Mouse (Mus musculus) T-helper 17 cell (primary cell): Measurements from ENCODE around the gene Prnp.

Experiments
- in situ Hi-C, 2 experiments: fragments of 300-600 bp; cut with MboI, MseI; formaldehyde crosslinking; loops; 1 replicate in 1 of 2; 2 replicates in 1 of 2; pipeline ENCODE4 v1.15.1; 2025; ENCODE audit warnings: high pct_unique_total_duplicates in 2 of 2

Prnp gene

GRCm38 (mm10) chr2:131948156-131948555 lies 38.4 kb downstream of the Prnp start:
- in situ Hi-C loops: loop anchor here (5.0 to 10.0 kb wide), 2 partner anchors 46 to 293 kb away; no protein-coding TSS in a partner anchor

GRCm38 (mm10) chr2:131948916-131949639 lies 39.4 kb downstream of the Prnp start:
- in situ Hi-C loops: loop anchor here (5.0 to 10.0 kb wide), 2 partner anchors 47 to 294 kb away; no protein-coding TSS in a partner anchor

GRCm38 (mm10) chr2:131949767-131950597 lies 40.3 kb downstream of the Prnp start:
- in situ Hi-C loops: loop anchor here (5.0 to 10.0 kb wide), 2 partner anchors 48 to 295 kb away; no protein-coding TSS in a partner anchor

GRCm38 (mm10) chr2:131950598-131951095 lies 40.9 kb downstream of the Prnp start, which contains the start of gene Prnd:
Gene Prnd (plus strand): TSS chr2:131950861.
- in situ Hi-C loops: no loop called here

- in situ Hi-C loops: no loop called here
Observed at GRCm38 (mm10) chr2:131952456-131952855, 42.7 kb downstream of the Prnp start.

GRCm38 (mm10) chr2:131952961-131953538 lies 43.3 kb downstream of the Prnp start:
- in situ Hi-C loops: no loop called here

- in situ Hi-C loops: no loop called here
Observed at GRCm38 (mm10) chr2:131953711-131954110, 44.0 kb downstream of the Prnp start.

- in situ Hi-C loops: no loop called here
Observed at GRCm38 (mm10) chr2:131954835-131955234, 45.1 kb downstream of the Prnp start.

GRCm38 (mm10) chr2:131955264-131955663 lies 45.5 kb downstream of the Prnp start:
- in situ Hi-C loops: no loop called here

- in situ Hi-C loops: no loop called here
Observed at GRCm38 (mm10) chr2:131956336-131957256, 46.9 kb downstream of the Prnp start.

GRCm38 (mm10) chr2:131957731-131958222 lies 48.0 kb downstream of the Prnp start:
- in situ Hi-C loops: no loop called here

GRCm38 (mm10) chr2:131961671-131962070 lies 51.9 kb downstream of the Prnp start:
- in situ Hi-C loops: loop anchor here in 1 of 2 experiments (5.0 kb wide), 1 partner anchor 404 kb away; no protein-coding TSS in a partner anchor

GRCm38 (mm10) chr2:131970597-131970996 lies 60.9 kb downstream of the Prnp start:
- in situ Hi-C loops: no loop called here

- in situ Hi-C loops: no loop called here
Observed at GRCm38 (mm10) chr2:131971098-131971497, 61.4 kb downstream of the Prnp start.

- in situ Hi-C loops: loop anchor here (5.0 to 25.0 kb wide), 2 partner anchors 246 to 261 kb away; partner anchors contain the start of gene Tmem230 (in 1 of the 2)
Observed at GRCm38 (mm10) chr2:131976663-131977062, 66.9 kb downstream of the Prnp start.

GRCm38 (mm10) chr2:131980866-131981265 lies 71.1 kb downstream of the Prnp start:
- in situ Hi-C loops: loop anchor here (5.0 to 25.0 kb wide), 5 partner anchors 76 to 256 kb away; partner anchors contain the start of gene Tmem230 (in 1 of the 2)

- in situ Hi-C loops: loop anchor here (5.0 to 25.0 kb wide), 5 partner anchors 75 to 255 kb away; partner anchors contain the start of gene Tmem230 (in 1 of the 2)
Observed at GRCm38 (mm10) chr2:131982546-131983196, 72.9 kb downstream of the Prnp start.

- in situ Hi-C loops: loop anchor here in 1 of 2 experiments (25.0 kb wide), 1 partner anchor 249 kb away; the partner anchor contains the start of gene Tmem230
Observed at GRCm38 (mm10) chr2:131987950-131988349, 78.2 kb downstream of the Prnp start.
